Mouse (Mus musculus) cerebellum, adult 18-20 months (tissue): Measurements from ENCODE around the gene Ncln.

Experiments
- DNase-seq, 2 experiments: peaks; one replicate each; pipeline ENCODE4 v3.0.0; 2021

The Ncln gene

GRCm38 (mm10) chr10:81510246-81510810 lies 14.1 kb upstream of the Ncln start:
- no peak for DNase-seq

DNA sequence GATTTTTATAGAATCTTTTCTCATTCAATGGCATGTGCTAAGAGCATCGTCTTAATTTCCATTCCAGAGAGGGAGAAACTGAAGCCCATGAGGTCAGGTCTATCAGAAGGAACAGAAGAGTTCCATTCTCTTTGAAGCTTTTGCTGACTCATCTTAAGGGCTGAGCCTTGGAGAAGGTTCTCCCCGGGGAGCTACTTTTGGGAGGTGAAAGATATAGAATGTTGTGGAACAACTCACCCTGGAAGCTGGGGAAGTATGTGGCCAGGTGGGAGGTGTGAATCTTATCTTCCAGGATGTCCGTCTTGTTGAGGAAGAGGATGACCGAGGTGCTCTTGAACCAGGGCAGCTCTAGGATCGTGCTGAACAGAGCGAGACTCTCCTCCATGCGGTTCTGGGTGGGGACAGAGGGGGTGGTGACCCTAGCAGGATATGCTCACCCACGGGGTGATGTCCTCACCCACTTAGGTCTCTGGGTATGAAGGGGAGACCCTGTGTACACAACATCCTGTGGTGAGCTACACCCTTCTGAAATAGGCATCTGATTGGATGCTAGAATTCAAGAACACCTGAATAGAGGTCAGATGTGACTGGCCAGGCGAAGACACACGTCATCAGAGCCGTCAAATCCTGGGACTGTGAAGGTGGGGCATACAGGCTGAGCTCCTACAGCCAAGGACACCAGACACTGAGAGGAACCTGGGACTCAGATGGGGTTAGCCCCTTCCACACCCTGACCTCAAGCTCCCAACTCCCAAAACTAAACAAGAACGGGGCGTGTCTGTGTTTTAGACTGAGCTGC lies 11.7 kb upstream of the Ncln start:
- DNase-seq = no peak

GRCm38 (mm10) chr10:81507095-81507494 lies 10.9 kb upstream of the Ncln start:
- no peak for DNase-seq

DNA sequence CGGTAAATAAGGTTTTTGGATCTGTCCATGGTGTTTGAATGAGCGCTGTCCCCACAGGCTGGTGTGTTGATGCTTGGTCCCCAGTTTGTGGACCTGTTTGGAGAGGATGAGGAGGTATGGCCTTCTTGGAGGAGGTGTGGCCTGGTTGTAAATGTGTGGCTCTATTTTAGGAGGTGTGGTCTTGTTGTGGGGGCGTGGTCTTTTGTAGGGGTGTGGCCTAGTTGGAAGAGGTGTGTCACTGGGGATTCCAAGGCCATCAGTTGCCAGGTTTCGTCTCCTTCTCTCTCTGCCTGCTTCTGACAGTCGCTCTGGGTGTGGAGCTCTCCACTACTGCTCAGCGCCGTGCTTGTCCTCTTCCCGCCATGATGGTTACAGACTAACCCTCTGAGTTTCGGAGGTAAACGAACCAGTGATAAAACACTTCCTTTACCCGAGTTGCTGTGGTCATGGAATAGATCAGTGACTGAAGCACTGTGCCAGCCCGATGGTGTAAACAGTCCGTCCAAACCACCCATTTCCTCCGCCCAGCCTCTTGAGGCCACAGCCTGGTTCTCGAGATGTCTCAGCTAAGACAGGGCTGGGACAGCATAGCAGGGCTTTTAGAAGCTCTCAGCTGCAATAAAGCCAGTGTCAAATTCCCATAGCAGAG lies 8.9 kb upstream of the Ncln start:
- DNase-seq = no peak

DNA sequence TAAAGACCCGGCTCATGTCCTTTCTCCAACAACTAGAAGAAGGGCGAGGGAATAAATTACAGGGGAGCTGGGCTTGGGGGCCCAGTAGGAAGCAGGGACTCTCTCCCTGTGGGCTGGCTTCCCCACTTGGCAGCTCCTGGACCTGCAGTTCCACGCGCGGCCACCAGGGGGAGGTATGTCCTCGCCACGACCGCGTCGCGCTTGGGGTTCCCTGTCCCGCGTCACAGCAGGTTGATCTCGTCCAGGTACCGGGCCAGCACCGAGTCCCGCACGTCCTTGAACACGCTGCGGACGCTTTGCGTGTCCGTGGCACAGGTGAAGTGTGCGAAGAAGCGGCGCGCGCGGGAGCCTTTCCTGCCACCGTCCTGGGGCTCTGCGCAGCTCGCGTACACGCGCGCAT lies 6.5 kb upstream of the Ncln start:
- peak; percentile 91 to 96 for DNase-seq

- DNase-seq = no peak
Observed at GRCm38 (mm10) chr10:81501863-81502262, 5.7 kb upstream of the Ncln start.

- DNase-seq = no peak
Observed at GRCm38 (mm10) chr10:81500032-81500431, 3.8 kb upstream of the Ncln start, which contains the start of gene S1pr4. S1pr4 (minus strand) TSS chr10:81500132.

GRCm38 (mm10) chr10:81499250-81499901 lies 3.2 kb upstream of the Ncln start:
- no peak for DNase-seq

DNA sequence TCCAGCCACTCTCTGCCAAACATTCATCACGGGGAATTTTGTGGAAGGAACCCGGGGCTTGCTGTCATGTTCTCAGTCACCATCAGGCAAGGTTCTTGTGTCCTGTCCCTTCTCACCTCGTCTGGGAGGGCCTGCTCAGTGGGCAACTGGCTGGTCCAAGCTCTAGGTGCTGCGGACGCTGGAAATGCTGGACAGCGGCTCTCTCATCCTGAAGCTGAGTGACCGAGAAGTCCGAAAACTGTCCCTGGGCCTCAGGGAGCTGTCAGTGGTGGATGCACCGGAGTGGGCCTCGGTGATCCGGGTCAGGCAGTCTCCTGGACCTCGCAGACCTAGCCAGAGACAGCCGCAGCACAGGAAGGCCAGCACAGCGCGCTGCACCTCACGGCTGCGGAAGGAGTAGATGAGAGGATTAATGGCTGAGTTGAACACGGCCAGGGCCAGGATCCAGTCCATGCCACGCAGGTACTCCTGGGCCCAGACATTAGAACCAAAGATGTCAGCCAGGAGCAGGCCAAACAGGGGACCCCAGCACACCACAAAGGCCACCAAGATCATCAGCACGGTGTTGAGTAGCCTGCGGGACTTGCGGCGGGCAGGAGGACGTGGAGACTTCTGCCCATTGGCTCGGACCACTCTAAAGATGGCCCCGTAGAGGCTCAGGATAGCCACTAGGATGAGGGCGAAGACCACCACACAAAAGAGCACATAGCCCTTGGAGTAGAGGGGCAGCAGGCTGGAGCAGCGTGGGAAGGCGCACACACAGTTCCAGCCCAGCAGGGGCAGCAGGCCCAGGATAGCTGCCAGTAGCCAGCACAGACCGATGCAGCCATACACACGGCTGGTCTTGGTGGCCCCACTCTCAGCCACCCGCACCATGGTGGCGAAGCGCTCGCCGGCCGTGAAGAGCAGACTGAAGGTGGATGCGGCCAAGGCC lies 2.4 kb upstream of the Ncln start:
- peak in 1 of 2 experiments; percentile 27 for DNase-seq

DNA sequence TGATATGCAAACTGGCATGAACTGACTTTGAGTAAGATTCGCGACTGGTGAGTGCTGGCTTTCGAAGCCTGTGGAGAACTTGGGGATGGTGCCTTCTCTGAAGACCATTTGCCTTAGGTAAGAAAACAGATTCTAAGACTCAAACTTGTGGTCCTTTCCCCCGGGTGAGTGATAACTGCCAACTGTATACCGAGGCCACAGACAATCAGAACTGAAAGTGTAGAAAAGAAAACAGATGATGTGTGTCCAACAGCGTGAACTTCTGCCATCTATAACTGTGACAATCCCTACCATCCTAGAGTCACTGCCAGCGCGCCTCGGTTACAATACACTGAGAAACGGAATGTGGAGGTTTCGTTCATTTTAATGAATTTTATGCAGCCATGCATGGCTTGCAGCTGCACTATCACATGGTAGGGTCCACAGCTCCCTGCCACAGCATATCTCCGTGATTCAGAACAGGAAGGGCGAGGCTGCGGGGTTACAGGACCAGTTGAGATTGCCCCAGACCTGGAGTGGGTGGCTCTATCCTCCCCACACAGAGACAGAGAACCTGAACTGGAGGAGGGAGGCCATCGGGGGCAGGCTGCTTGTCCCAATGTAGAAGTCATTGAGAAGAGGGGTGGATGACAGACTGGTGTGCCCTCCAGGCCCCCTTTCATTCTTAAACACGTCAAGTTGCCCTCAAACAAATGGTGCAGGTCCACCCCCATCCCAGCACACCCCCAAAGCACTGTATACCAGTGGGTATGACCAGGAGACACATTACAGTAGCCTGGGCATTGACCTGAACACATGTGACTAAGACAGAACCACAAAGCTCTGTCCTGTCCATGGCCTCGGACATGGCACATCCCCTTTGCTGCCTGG lies 1.4 kb upstream of the Ncln start:
- peak in 1 of 2 experiments; percentile 25 for DNase-seq

- peak in 1 of 2 experiments; percentile 17 for DNase-seq
Observed at GRCm38 (mm10) chr10:81496969-81497368, 777 bp upstream of the Ncln start.

- DNase-seq = no peak
Observed at GRCm38 (mm10) chr10:81495616-81496263, 452 bp downstream of the Ncln start.

DNA sequence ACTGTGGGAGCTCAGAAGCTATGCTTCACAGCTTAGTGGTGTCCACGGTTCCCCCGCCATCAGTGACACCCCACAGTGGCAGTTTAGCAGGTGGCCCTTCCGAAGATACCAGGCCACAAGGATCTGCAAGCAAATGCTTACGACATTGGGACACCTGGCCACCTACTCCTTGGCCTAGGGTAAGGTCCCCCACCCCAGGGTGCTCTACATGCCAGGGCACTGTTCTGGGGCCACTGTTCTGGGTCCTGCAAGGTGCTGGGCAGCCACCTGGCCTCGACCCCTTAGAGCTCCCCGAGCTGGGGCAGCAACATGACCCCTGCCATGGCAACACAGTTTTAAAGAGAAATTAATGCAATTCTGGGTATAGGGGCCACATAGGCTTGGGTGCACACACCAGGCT lies 1.0 kb downstream of the Ncln start:
- DNase-seq = peak in 1 of 2 experiments; percentile 23

GRCm38 (mm10) chr10:81494260-81495041 lies 1.7 kb downstream of the Ncln start:
- DNase-seq = peak in 1 of 2 experiments; percentile 17

DNA sequence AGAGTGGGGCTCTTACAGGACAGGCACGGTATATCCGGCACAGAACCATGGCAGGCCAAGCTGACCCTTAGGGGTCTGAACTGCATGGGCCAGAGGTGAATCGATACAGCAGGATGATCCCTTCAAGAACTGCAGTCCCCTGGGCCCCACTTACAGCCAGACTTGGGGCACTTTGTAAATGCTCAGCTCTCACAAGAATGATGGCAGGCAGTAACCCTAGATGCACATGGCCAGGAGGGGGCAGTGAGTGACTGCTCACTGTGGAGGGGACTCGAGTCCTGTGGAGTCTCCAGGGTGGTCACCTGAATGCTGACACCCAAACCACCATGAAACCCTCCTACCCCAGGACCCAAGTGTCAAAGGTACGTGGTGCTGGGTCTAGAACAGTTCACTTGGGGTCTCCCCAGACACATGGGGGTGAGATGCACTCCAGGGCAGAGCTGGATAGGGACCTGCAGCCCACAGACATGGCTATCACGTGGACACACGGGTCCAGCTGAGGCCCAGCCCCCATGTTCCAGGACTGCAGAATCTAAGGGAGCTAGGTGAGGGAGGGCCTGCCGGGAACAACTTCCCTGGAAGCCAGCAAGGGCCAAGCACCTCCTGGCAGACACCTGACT lies 2.5 kb downstream of the Ncln start:
- no peak for DNase-seq

- no peak for DNase-seq
Observed at GRCm38 (mm10) chr10:81492606-81493240, 3.5 kb downstream of the Ncln start.

GRCm38 (mm10) chr10:81491018-81491417 lies 5.2 kb downstream of the Ncln start:
- no peak for DNase-seq

DNA sequence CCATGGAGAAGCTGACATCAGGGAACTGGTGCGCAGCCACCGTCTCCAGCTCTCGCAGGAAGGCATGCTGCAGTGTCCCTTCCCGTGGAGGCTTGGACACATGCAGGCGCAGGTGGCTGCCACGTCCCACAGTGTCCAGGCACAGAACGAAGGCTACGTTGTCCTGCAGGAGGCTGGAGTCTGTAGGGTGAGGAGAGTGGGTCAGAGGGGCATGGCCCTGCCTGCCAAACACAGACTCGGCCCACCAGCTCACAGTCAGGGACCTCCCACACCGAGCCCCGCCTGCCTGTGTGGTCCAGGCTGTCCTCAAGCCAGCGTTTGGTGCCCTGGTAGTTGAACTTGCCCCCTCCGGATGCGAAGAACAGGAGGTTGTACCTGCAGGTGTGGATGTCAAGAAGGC lies 6.3 kb downstream of the Ncln start:
- no peak for DNase-seq

GRCm38 (mm10) chr10:81488081-81488480 lies 8.1 kb downstream of the Ncln start:
- DNase-seq = no peak
